Mouse (Mus musculus) testis, adult 2 months (tissue): ENCODE measurements around the gene Ppp2r5c.

Experiments
- CTCF ChIP-seq: fragments of 200-500 bp; IDR thresholded peaks from 2 replicates; pipeline ENCODE4 v1.5.1; 2012; ENCODE audit warnings: low read depth, mild to moderate bottlenecking, inconsistent platforms, low read length, moderate library complexity; ENCODE audit not compliant: control insufficient read depth, insufficient read depth, insufficient replicate concordance
- POLR2A ChIP-seq: fragments of 200-500 bp; IDR thresholded peaks from 2 replicates; pipeline ENCODE4 v1.6.1; 2012; ENCODE audit warnings: low read depth, mild to moderate bottlenecking, inconsistent platforms, low read length, moderate library complexity; ENCODE audit not compliant: control insufficient read depth

- no peak for TF ChIP-seq CTCF
- TF ChIP-seq POLR2A = no peak
Measured at GRCm38 (mm10) chr12:110504145-110504490, 57.2 kb downstream of the Ppp2r5c start.
